Mouse (Mus musculus) embryonic facial prominence, embryonic 13.5 days (tissue): ENCODE measurements at regions not wholly inside any gene's neighbourhood (a gene's known extent, or its start where the extent isn't known, plus 50 kb on each side); places are given as distances from the start of the nearest gene placed in this dataset.

Source experiments
- ATAC-seq: fragments of 200-750 bp; cut with Nextera tagmentation; 2 replicates; pipeline ENCODE4 v1.8.0; 2017; ENCODE audit warnings: low read depth; ENCODE audit not compliant: insufficient number of reproducible peaks, insufficient read depth, low FRiP score, low TSS enrichment
- H3K27ac ChIP-seq: fragments of 300-500 bp; sonication (generic); 2 replicates; pipeline ENCODE4 v1.5.1; 2015; ENCODE audit warnings: moderate library complexity, mild to moderate bottlenecking, inconsistent platforms
- H3K27me3 ChIP-seq: fragments of 300-500 bp; sonication (generic); 2 replicates; pipeline ENCODE4 v1.6.1; 2015; ENCODE audit warnings: mild to moderate bottlenecking, inconsistent platforms
- H3K36me3 ChIP-seq: fragments of 300-500 bp; sonication (generic); 2 replicates; pipeline ENCODE4 v1.6.1; 2015; ENCODE audit warnings: mild to moderate bottlenecking, inconsistent platforms
- H3K4me1 ChIP-seq: fragments of 300-500 bp; sonication (generic); 2 replicates; pipeline ENCODE4 v1.6.1; 2015; ENCODE audit warnings: inconsistent platforms
- H3K4me2 ChIP-seq: fragments of 300-500 bp; sonication (generic); 2 replicates; pipeline ENCODE4 v1.6.1; 2015; ENCODE audit warnings: moderate library complexity, mild to moderate bottlenecking, inconsistent platforms
- H3K4me3 ChIP-seq: fragments of 300-500 bp; sonication (generic); 2 replicates; pipeline ENCODE4 v1.5.1; 2015; ENCODE audit warnings: mild to moderate bottlenecking, inconsistent platforms
- H3K9ac ChIP-seq: fragments of 300-500 bp; sonication (generic); 2 replicates; pipeline ENCODE4 v1.6.1; 2015; ENCODE audit warnings: mild to moderate bottlenecking, inconsistent platforms
- H3K9me3 ChIP-seq: fragments of 300-500 bp; sonication (generic); 2 replicates; pipeline ENCODE4 v1.6.1; 2016; ENCODE audit warnings: inconsistent platforms
- WGBS: fragments of 180-500 bp; shearing (Covaris S2); methylation state at CpG from one replicate; pipeline ENCODE4 v1.1.7; 2015; ENCODE audit warnings: mixed read lengths; 5-methylcytosine and 5-hydroxymethylcytosine counted together

GRCm38 (mm10) chr14:105490158-105490557, 231.8 kb downstream of the Ndfip2 start:
- Histone ChIP-seq H3K4me3 (no peak overlapping the region), H3K36me3 (no peaks in the 10 kb centered on the region), H3K4me1 (peaks cover under 1% of the 10 kb centered on the region; the same call in 1 of the 2 replicates), H3K4me2 (no peak overlapping the region), H3K27ac (no peak overlapping the region), H3K9ac (no peak overlapping the region), H3K9me3 (no peaks in the 10 kb centered on the region), H3K27me3 (no peaks in the 10 kb centered on the region)
- 64% methylated on average over 3 of the region's 3 CpGs for WGBS
- no peak for ATAC-seq

DNA sequence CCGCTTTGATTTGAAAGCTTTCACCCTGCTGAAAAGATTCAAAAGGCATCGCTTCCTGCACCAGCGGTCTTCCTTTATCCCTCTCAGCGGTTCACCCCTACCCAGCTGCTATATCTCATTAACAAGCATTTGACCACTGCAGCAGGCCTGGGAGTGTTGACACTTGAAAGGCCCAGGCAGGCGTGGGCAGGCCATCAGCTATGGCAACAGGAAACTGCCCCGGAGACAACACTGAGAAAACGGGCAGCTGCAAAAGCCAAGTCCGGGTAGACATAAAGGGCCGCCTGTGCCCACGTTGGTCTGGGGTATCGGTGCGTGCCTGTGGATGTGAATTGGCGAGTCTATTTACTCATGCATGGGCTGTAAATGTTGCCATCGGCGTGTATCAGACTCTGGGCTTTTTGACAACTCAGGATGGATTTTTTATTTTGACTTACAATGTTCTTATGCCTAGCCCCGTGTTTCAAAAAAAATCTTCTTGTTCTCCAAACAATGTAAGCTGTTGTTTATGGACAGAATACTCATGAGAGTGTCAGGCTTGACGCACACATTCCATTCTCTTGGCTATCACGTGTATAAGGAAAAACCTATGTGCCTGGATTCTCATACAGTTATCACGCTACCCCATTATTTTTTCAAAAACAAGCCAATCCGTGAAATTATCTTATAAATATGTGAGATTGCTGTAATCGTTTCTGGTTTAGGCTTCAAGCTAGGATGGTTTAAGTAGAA, 225.1 kb downstream of the Ndfip2 start:
- H3K9ac ChIP-seq: peak overlapping the region; percentile 57; the same call in 1 of the 2 replicates
- H3K36me3 ChIP-seq: no peaks in the 10 kb centered on the region
- peaks cover 5% of the 10 kb centered on the region; the same call in 1 of the 2 replicates for H3K27me3 ChIP-seq
- H3K4me2 ChIP-seq: peak overlapping the region; percentile 59
- no peaks in the 10 kb centered on the region for H3K9me3 ChIP-seq
- H3K4me1 ChIP-seq: peaks cover 32% of the 10 kb centered on the region
- peak overlapping the region; percentile 39; the same call in 1 of the 2 replicates for H3K27ac ChIP-seq
- ATAC-seq: no peak
- H3K4me3 ChIP-seq: peak overlapping the region; percentile 34
- 16% methylated on average over 21 of the region's 21 CpGs for WGBS

- ATAC-seq: no peak
- no peaks in the 10 kb centered on the region for H3K36me3 ChIP-seq
- no peaks in the 10 kb centered on the region for H3K9me3 ChIP-seq
- H3K27ac ChIP-seq: peak overlapping the region; percentile 39; the same call in 1 of the 2 replicates
- peak overlapping the region; percentile 59 for H3K4me2 ChIP-seq
- H3K9ac ChIP-seq: peak overlapping the region; percentile 57; the same call in 1 of the 2 replicates
- H3K27me3 ChIP-seq: peaks cover 5% of the 10 kb centered on the region; the same call in 1 of the 2 replicates
- peaks cover 32% of the 10 kb centered on the region for H3K4me1 ChIP-seq
- WGBS: 11% methylated on average over 16 of the region's 16 CpGs
- peak overlapping the region; percentile 34 for H3K4me3 ChIP-seq
These were observed 224.4 kb downstream of the Ndfip2 start for GRCm38 (mm10) chr14:105482644-105483351.

GRCm38 (mm10) chr14:105480048-105480447, 221.7 kb downstream of the Ndfip2 start:
- ATAC-seq: no peak
- Histone ChIP-seq H3K4me3 (peak overlapping the region; percentile 24), H3K4me2 (peak overlapping the region; percentile 57), H3K9ac (0 out of 2 replicates have a peak overlapping the region, but pooled peaks have one; percentile 51), H3K27me3 (peaks cover 5% of the 10 kb centered on the region; the same call in 1 of the 2 replicates), H3K36me3 (no peaks in the 10 kb centered on the region), H3K4me1 (peaks cover 32% of the 10 kb centered on the region), H3K9me3 (no peaks in the 10 kb centered on the region), H3K27ac (peak overlapping the region; percentile 62; the same call in 1 of the 2 replicates)
- WGBS: 6% methylated on average over 9 of the region's 9 CpGs

GRCm38 (mm10) chr14:105474991-105475553, 216.7 kb downstream of the Ndfip2 start:
- H3K27ac ChIP-seq: no peak overlapping the region
- ATAC-seq: no peak
- H3K36me3 ChIP-seq: no peaks in the 10 kb centered on the region
- no peak overlapping the region for H3K4me3 ChIP-seq
- H3K4me2 ChIP-seq: no peak overlapping the region
- H3K27me3 ChIP-seq: no peaks in the 10 kb centered on the region
- H3K4me1 ChIP-seq: peaks cover 4% of the 10 kb centered on the region
- H3K9me3 ChIP-seq: no peaks in the 10 kb centered on the region
- H3K9ac ChIP-seq: no peak overlapping the region

GRCm38 (mm10) chr14:105448919-105449458, 190.6 kb downstream of the Ndfip2 start:
- Histone ChIP-seq H3K9ac (no peak overlapping the region), H3K27ac (no peak overlapping the region), H3K4me1 (no peaks in the 10 kb centered on the region), H3K27me3 (no peaks in the 10 kb centered on the region), H3K9me3 (no peaks in the 10 kb centered on the region), H3K36me3 (no peaks in the 10 kb centered on the region), H3K4me2 (no peak overlapping the region), H3K4me3 (no peak overlapping the region)
- no peak for ATAC-seq
- 72% methylated on average over 3 of the region's 3 CpGs for WGBS

DNA sequence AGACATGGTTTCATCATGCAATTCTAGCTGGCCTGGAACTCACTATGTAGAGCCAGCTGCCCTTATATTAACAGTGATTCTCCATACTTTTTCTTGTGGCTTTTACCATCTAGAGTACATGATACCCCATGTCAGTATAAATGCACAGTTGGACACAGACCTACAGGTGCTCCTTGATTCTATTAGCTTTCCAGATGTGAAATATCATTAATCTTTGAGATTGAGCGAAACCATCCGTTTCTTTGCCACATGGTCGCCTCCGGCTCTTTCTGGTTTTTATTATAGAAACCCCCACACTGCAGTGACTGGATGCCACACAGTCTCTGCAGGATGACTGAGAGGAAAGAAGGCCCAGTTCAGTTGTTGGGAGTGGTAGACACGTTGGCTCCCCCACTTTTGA, 188.7 kb downstream of the Ndfip2 start:
- Histone ChIP-seq H3K4me3 (no peak overlapping the region), H3K9me3 (no peaks in the 10 kb centered on the region), H3K4me1 (no peaks in the 10 kb centered on the region), H3K27ac (no peak overlapping the region), H3K27me3 (no peaks in the 10 kb centered on the region), H3K4me2 (no peak overlapping the region), H3K36me3 (no peaks in the 10 kb centered on the region), H3K9ac (no peak overlapping the region)
- 31% methylated on average over 5 of the region's 5 CpGs for WGBS
- ATAC-seq: no peak; the same call in 1 of the 2 replicates

DNA sequence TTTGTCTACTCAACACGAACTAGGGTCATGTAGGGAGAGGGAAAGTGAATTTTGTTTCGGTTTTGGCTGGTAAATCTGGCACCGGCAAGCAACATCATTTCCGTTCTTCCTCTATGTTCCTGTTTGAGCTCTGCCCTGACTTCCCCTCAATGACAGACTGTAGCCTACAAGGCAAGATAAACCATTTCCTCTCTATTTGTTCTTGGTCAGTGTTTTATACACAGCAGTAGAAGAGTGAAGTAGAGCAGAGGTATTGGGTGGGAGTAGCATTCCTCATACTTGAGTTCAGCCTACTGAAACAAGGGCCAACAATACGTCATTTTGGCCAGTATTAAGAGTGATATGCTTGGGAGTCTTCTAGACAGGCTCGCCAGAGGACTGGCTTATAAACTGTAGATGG, 177.0 kb downstream of the Ndfip2 start:
- Histone ChIP-seq H3K27me3 (no peaks in the 10 kb centered on the region), H3K4me3 (no peak overlapping the region), H3K4me1 (0 out of 2 replicates have a peak, but pooled peaks cover 4% of the 10 kb centered on the region), H3K9ac (no peak overlapping the region), H3K36me3 (no peaks in the 10 kb centered on the region), H3K4me2 (no peak overlapping the region), H3K9me3 (no peaks in the 10 kb centered on the region), H3K27ac (no peak overlapping the region)
- 88% methylated on average over 6 of the region's 6 CpGs for WGBS
- no peak for ATAC-seq

DNA sequence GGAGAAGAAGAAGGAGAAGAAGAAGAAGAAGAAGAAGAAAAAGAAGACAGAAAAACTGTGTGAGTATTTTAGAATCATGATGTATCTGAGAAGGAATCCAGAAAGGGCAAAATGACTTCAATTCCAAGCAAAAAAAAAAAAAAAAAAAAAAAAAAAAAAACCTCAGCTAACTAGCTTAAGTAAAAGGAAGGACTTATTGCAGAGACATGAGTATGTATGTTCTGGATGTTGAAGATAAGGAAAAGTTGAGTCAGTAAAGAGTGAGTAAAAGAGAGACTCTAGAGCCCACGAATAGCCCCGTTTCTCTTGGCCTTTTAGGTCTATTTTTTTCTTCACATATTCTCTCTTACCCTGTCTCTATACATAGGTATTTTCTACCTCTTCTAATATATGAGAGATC, 175.1 kb downstream of the Ndfip2 start:
- WGBS: 98% methylated on average over 2 of the region's 2 CpGs
- no peaks in the 10 kb centered on the region for H3K36me3 ChIP-seq
- H3K4me2 ChIP-seq: no peak overlapping the region
- no peak for ATAC-seq
- H3K9me3 ChIP-seq: no peaks in the 10 kb centered on the region
- no peak overlapping the region for H3K4me3 ChIP-seq
- H3K27ac ChIP-seq: no peak overlapping the region
- H3K9ac ChIP-seq: no peak overlapping the region
- 0 out of 2 replicates have a peak, but pooled peaks cover 4% of the 10 kb centered on the region for H3K4me1 ChIP-seq
- H3K27me3 ChIP-seq: no peaks in the 10 kb centered on the region

DNA sequence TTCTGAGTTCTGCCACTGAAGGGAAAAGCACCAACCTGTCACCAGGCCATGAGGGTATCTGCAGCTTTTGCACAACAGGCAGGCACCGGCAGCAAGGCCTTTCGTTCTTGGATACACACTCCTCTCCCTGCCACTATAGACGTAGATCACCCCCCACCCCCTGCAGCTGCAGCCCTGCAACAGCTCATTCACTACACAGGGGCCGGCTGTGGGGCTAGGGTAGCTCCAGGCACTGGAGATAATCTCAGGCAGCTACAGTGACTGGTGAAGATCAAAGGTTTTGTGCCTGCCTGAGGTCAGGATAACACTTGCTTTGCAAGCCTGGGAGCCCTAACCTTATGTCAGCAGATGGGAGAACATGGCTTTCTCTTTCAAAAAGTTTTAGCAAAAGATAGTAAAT, 174.3 kb downstream of the Ndfip2 start:
- WGBS: 6% methylated on average over 4 of the region's 4 CpGs
- H3K36me3 ChIP-seq: no peaks in the 10 kb centered on the region
- H3K9me3 ChIP-seq: no peaks in the 10 kb centered on the region
- no peak overlapping the region for H3K4me3 ChIP-seq
- no peak overlapping the region for H3K4me2 ChIP-seq
- H3K27ac ChIP-seq: no peak overlapping the region
- peaks cover 1% of the 10 kb centered on the region; the same call in 1 of the 2 replicates for H3K27me3 ChIP-seq
- no peak for ATAC-seq
- H3K4me1 ChIP-seq: peaks cover 5% of the 10 kb centered on the region
- no peak overlapping the region for H3K9ac ChIP-seq

DNA sequence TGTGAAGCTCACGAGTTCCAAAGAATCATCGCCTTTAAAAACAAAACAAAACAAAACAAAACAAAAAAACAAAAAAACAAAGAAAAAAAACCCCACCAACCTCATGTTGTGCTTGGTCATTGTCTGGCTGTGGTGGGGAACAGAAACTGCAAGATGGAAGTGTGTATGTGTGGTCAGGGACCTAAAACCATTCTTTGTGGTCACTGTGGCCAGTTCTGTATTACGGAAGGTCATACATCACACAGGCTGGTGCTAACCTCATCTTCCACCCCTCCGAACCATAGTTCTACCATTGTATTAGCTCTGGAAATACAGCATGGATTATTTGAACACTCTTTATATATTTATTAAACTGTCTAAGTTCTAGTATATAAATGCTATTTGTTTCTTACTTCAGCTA, 173.2 kb downstream of the Ndfip2 start:
- Histone ChIP-seq H3K36me3 (no peaks in the 10 kb centered on the region), H3K9ac (no peak overlapping the region), H3K4me2 (no peak overlapping the region), H3K4me1 (peaks cover 13% of the 10 kb centered on the region), H3K9me3 (no peaks in the 10 kb centered on the region), H3K4me3 (no peak overlapping the region), H3K27me3 (peaks cover 5% of the 10 kb centered on the region; the same call in 1 of the 2 replicates), H3K27ac (no peak overlapping the region)
- 92% methylated on average over 4 of the region's 4 CpGs for WGBS
- ATAC-seq: no peak
